Mouse (Mus musculus) liver, postnatal 0 days (tissue): Measurements from ENCODE around the gene Zbtb8a.
A peak's percentile ranks its signal among the peaks of the same experiment; 100 is the strongest.

Source experiments
- CTCF ChIP-seq: sonication (generic); IDR thresholded peaks from 2 replicates; pipeline ENCODE4 v1.5.1; 2016; ENCODE audit warnings: antibody characterized with exemption, low read depth
- EP300 ChIP-seq: IDR thresholded peaks from 2 replicates; pipeline ENCODE4 v1.6.1; 2016; ENCODE audit warnings: antibody characterized with exemption, low read depth, mild to moderate bottlenecking

DNA sequence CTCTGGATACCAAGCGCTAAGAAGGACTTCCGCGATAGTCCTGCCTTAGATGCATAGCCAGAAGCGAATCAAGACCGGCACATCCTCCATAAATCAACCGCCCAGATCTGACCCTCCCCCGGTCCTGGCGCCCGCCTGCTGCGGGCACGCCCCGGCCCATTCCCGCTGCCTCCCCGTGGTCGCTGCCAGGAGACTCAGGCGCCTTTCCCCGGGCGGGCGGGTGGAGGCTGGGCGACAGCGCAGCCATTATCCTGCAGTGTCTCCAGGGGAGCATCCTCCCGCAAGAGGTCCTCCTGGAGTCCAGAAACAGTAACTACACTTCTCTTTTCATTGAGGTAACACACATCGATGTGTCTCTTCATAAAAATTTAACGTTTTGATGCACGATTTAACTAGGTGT lies 28.5 kb upstream of the Zbtb8a start:
- TF ChIP-seq CTCF (peak; percentile 60), EP300 (no peak)
